Mouse (Mus musculus) hindbrain, embryonic 12.5 days (tissue): Measurements from ENCODE around the gene L2hgdh. TPM values are rescaled to one million over a fixed set of nuclear protein-coding genes. Genes with fewer than 3 reads are reported as not detected.
"Not testable (repeated sequence)": the region's sequence is repeated elsewhere in the genome, so short reads cannot be mapped to it uniquely, and the experiment has no call there.

Experiments
- ATAC-seq: fragments of 200-750 bp; cut with Nextera tagmentation; 2 replicates; pipeline ENCODE4 v1.8.0; 2017; ENCODE audit warnings: moderate TSS enrichment; ENCODE audit not compliant: low FRiP score
- H3K27ac ChIP-seq: fragments of 300-500 bp; sonication (generic); 2 replicates; pipeline ENCODE4 v1.5.1; 2016; ENCODE audit warnings: mild to moderate bottlenecking
- H3K27me3 ChIP-seq: fragments of 300-500 bp; sonication (generic); 2 replicates; pipeline ENCODE4 v1.6.1; 2016; ENCODE audit warnings: mild to moderate bottlenecking
- H3K36me3 ChIP-seq: fragments of 300-500 bp; sonication (generic); 2 replicates; pipeline ENCODE4 v1.6.1; 2016; ENCODE audit warnings: mild to moderate bottlenecking
- H3K4me1 ChIP-seq: fragments of 300-500 bp; sonication (generic); 2 replicates; pipeline ENCODE4 v1.6.1; 2016
- H3K4me2 ChIP-seq: fragments of 300-500 bp; sonication (generic); replicated peaks from 2 replicates; pipeline ENCODE4 v1.6.1; 2016; ENCODE audit warnings: mild to moderate bottlenecking
- H3K4me3 ChIP-seq: fragments of 300-500 bp; sonication (generic); 2 replicates; pipeline ENCODE4 v1.5.1; 2016; ENCODE audit warnings: mild to moderate bottlenecking
- H3K9ac ChIP-seq: fragments of 300-500 bp; sonication (generic); 2 replicates; pipeline ENCODE4 v1.6.1; 2016; ENCODE audit warnings: mild to moderate bottlenecking, moderate library complexity
- H3K9me3 ChIP-seq: fragments of 300-500 bp; sonication (generic); replicated peaks from 2 replicates; pipeline ENCODE4 v1.6.1; 2016; ENCODE audit warnings: mild to moderate bottlenecking
- WGBS: fragments of 180-500 bp; shearing (Covaris S2); methylation state at CpG from one replicate; pipeline ENCODE4 v1.1.7; 2016; 5-methylcytosine and 5-hydroxymethylcytosine counted together
- polyA plus RNA-seq: library from polyadenylated mRNA; unstranded; fragments of >200 nt; fragmentation: Nextera tagmentation; extraction: Ambion mirVana; gene quantifications from 2 replicates; pipeline ENCODE4 v1.2.1, GENCODE M21; 2016

The L2hgdh gene
- polyA plus RNA-seq, 1 experiment from 2014 or later: 15.3 TPM

GRCm38 (mm10) chr12:69682065-69682787, 42.4 kb downstream of the L2hgdh start:
- ATAC-seq: peak; percentile 93
- Histone ChIP-seq H3K9ac (peak overlapping the region; percentile 96), H3K9me3 (no peaks in the 10 kb centered on the region), H3K36me3 (no peaks in the 10 kb centered on the region), H3K4me3 (peak overlapping the region; percentile 94), H3K4me1 (peaks cover 9% of the 10 kb centered on the region), H3K4me2 (peak overlapping the region; percentile 85), H3K27me3 (no peaks in the 10 kb centered on the region), H3K27ac (peak overlapping the region; percentile 97)
- under 1% methylated on average over 37 of the region's 54 CpGs for WGBS

- no peaks in the 10 kb centered on the region for H3K9me3 ChIP-seq
- ATAC-seq: peak; percentile 89
- 0% methylated on average over 50 of the region's 85 CpGs for WGBS
- H3K9ac ChIP-seq: peak within 1 kb of the TSS; percentile 96
- peak within 1 kb of the TSS; percentile 97 for H3K27ac ChIP-seq
- H3K4me2 ChIP-seq: peak within 1 kb of the TSS; percentile 85
- H3K27me3 ChIP-seq: no peaks in the 10 kb centered on the region
- H3K36me3 ChIP-seq: no peaks in the 10 kb centered on the region
- peaks cover 9% of the 10 kb centered on the region for H3K4me1 ChIP-seq
- H3K4me3 ChIP-seq: peak within 1 kb of the TSS; percentile 94
Measured at GRCm38 (mm10) chr12:69681566-69682061, 43.1 kb downstream of the L2hgdh start, which contains the start of gene Sos2. Gene Sos2, minus strand, starts transcription at chr12:69681852.

GRCm38 (mm10) chr12:69680635-69681565, 43.8 kb downstream of the L2hgdh start:
- 2% methylated on average over 55 of the region's 56 CpGs for WGBS

GRCm38 (mm10) chr12:69676157-69676556, 48.5 kb downstream of the L2hgdh start:
- Histone ChIP-seq H3K4me1 (peaks cover 12% of the 10 kb centered on the region), H3K4me2 (no peak overlapping the region), H3K9me3 (no peaks in the 10 kb centered on the region), H3K27ac (no peak overlapping the region), H3K36me3 (no peaks in the 10 kb centered on the region), H3K27me3 (no peaks in the 10 kb centered on the region), H3K9ac (no peak overlapping the region), H3K4me3 (no peak overlapping the region)
- ATAC-seq: no peak
- 90% methylated on average over 4 of the region's 4 CpGs for WGBS

More at GRCm38 (mm10) chr12:69680635-69681565, 43.8 kb downstream of the L2hgdh start:
- H3K36me3 ChIP-seq: no peaks in the 10 kb centered on the region
- peaks cover 9% of the 10 kb centered on the region for H3K4me1 ChIP-seq
- no peaks in the 10 kb centered on the region for H3K9me3 ChIP-seq
- H3K9ac ChIP-seq: peak overlapping the region; percentile 96
- peak overlapping the region; percentile 97 for H3K27ac ChIP-seq
- peak overlapping the region; percentile 85 for H3K4me2 ChIP-seq
- no peaks in the 10 kb centered on the region for H3K27me3 ChIP-seq
- ATAC-seq: peak; percentile 69; the same call in 1 of the 2 replicates
- peak overlapping the region; percentile 94 for H3K4me3 ChIP-seq

GRCm38 (mm10) chr12:69674576-69675537, 49.8 kb downstream of the L2hgdh start:
- WGBS: 83% methylated on average over 10 of the region's 10 CpGs

GRCm38 (mm10) chr12:69674176-69674575, 50.5 kb downstream of the L2hgdh start:
- no peaks in the 10 kb centered on the region for H3K9me3 ChIP-seq
- 70% methylated on average over 1 of the region's 1 CpGs for WGBS
- ATAC-seq: no peak
- no peaks in the 10 kb centered on the region for H3K27me3 ChIP-seq
- H3K4me3 ChIP-seq: no peak overlapping the region
- no peak overlapping the region for H3K27ac ChIP-seq
- no peaks in the 10 kb centered on the region; the same call in 1 of the 2 replicates for H3K36me3 ChIP-seq
- H3K4me2 ChIP-seq: no peak overlapping the region
- peaks cover 3% of the 10 kb centered on the region for H3K4me1 ChIP-seq
- no peak overlapping the region for H3K9ac ChIP-seq

More at GRCm38 (mm10) chr12:69674576-69675537, 49.8 kb downstream of the L2hgdh start:
- no peak for ATAC-seq
- Histone ChIP-seq H3K27me3 (no peaks in the 10 kb centered on the region), H3K4me2 (no peak overlapping the region), H3K4me3 (no peak overlapping the region), H3K36me3 (no peaks in the 10 kb centered on the region; the same call in 1 of the 2 replicates), H3K4me1 (peaks cover 4% of the 10 kb centered on the region), H3K27ac (no peak overlapping the region), H3K9ac (no peak overlapping the region), H3K9me3 (no peaks in the 10 kb centered on the region)

DNA sequence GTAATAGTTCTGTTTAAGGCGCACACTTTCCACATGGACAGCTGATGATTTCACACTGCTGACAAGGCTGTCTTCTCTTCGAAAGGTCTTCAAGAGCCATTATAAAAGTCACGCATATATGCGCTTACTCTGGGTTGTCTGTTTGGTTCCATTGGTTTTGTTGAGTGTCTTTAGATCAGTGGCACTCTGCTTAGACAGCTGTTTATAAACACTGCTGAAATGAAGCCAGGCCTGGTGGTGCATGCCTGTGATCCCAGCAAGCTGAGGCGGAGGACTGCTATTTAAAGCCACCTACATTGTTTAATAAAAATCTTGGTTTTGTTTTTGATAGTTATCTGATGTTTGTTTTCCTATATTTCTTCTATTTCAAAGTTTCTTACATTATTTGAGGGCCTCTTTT, 58.0 kb downstream of the L2hgdh start:
- Histone ChIP-seq H3K4me2 (no peak overlapping the region), H3K27me3 (no peaks in the 10 kb centered on the region), H3K9me3 (no peaks in the 10 kb centered on the region; the same call in 1 of the 2 replicates), H3K36me3 (peaks cover 9% of the 10 kb centered on the region; the same call in 1 of the 2 replicates), H3K9ac (no peak overlapping the region), H3K27ac (no peak overlapping the region), H3K4me1 (no peaks in the 10 kb centered on the region), H3K4me3 (no peak overlapping the region)
- ATAC-seq: no peak
- WGBS: 96% methylated on average over 5 of the region's 5 CpGs

DNA sequence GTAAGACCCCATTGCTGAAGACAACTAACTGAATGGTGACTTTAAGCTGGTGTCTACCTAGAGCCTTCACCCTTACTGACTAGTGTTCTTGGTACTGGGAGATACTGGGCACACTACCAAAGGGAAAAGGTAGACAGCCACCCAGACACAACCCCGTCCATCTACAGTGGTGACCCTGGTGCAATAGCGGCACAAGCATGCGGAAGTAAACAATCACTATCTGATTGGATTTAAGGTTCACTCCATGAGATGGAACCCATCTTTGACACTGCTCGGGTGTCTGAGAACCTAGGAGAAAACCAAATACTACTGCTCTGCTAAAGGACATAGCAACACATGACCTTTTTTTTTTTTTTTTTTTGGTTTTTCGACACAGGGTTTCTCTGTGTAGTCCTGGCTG, 63.0 kb downstream of the L2hgdh start:
- Histone ChIP-seq H3K9ac (no peak overlapping the region), H3K4me1 (no peaks in the 10 kb centered on the region), H3K9me3 (no peaks in the 10 kb centered on the region; the same call in 1 of the 2 replicates), H3K27me3 (no peaks in the 10 kb centered on the region), H3K36me3 (peaks cover 12% of the 10 kb centered on the region; the same call in 1 of the 2 replicates), H3K4me2 (no peak overlapping the region), H3K4me3 (no peak overlapping the region), H3K27ac (no peak overlapping the region)
- ATAC-seq: no peak
- 93% methylated on average over 5 of the region's 5 CpGs for whole genome bisulfite sequencing

- H3K4me1 ChIP-seq, H3K27me3 ChIP-seq, H3K9me3 ChIP-seq, H3K9ac ChIP-seq, H3K27ac ChIP-seq, H3K4me2 ChIP-seq, H3K4me3 ChIP-seq: not testable (repeated sequence)
- peaks cover 19% of the 10 kb centered on the region for H3K36me3 ChIP-seq
- ATAC-seq: peak; percentile 89
Measured at GRCm38 (mm10) chr12:69653973-69654372, 70.7 kb downstream of the L2hgdh start.

DNA sequence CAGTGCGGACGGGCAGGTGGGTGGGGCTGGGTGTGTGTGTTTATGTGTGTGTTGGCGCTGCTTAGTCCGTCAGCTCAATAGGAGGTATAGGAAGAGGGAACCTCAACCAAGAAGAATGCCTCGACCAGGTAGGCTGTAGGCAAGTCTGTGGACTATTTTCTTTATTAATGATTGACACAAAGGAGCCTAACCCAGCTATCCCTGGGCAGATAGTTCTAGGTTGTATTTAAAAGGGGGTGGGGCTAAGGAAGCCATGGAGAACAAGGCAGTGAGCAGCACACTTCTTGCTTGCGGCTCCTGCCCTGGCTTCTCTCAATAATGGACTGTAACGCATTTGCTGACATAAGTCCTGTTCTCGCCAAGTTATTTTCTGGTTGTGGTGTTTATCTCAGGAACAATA, 75.2 kb downstream of the L2hgdh start:
- 91% methylated on average over 8 of the region's 8 CpGs for WGBS
- peaks cover 33% of the 10 kb centered on the region for H3K36me3 ChIP-seq

GRCm38 (mm10) chr12:69645821-69646616, 78.7 kb downstream of the L2hgdh start:
- H3K36me3 ChIP-seq: peaks cover 17% of the 10 kb centered on the region
- H3K27ac ChIP-seq: no peak overlapping the region
- H3K4me2 ChIP-seq: no peak overlapping the region
- no peak overlapping the region for H3K9ac ChIP-seq
- 88% methylated on average over 8 of the region's 8 CpGs for WGBS
- no peaks in the 10 kb centered on the region for H3K4me1 ChIP-seq
- no peaks in the 10 kb centered on the region for H3K9me3 ChIP-seq
- no peaks in the 10 kb centered on the region for H3K27me3 ChIP-seq
- no peak overlapping the region for H3K4me3 ChIP-seq
- ATAC-seq: no peak

More for the DNA sequence above, 75.2 kb downstream of the L2hgdh start:
- Histone ChIP-seq H3K4me3 (no peak overlapping the region), H3K4me1 (no peaks in the 10 kb centered on the region), H3K4me2 (no peak overlapping the region), H3K27ac (no peak overlapping the region), H3K9me3 (peaks cover 6% of the 10 kb centered on the region; the same call in 1 of the 2 replicates), H3K27me3 (no peaks in the 10 kb centered on the region), H3K9ac (no peak overlapping the region)
- no peak for ATAC-seq
